In genomic region chr9:32817442-32818358, GRCm38 (mm10) we compare ENCODE assay signal across 23 mouse cellular contexts.
DNase-seq lines count a peak whose midpoint lies in the region; ATAC-seq and TF ChIP-seq lines count a peak whose summit lies in the region.
"Had no signal": no experiment of that assay in that cellular context is flagged by ENCODE, and none has a peak within 500 bp of the region (broad histone marks: within the 10 kb centered on the region; RNA-seq: fewer than 3 reads in every experiment).

No protein-coding gene starts in this region.

- DNase-seq in kidney, adult 2 months = peak; percentile 21
- DNase-seq in kidney, adult 18-20 months = no peak
- DNase-seq in embryo, embryonic 11.5 days (ENCODE audit: low read depth, low spot score) = peak; percentile 31
- DNase-seq in kidney, postnatal 10 days = peak; percentile 42
- DNase-seq in heart, postnatal 14 days = no peak
- no peak for DNase-seq in adrenal gland, adult 18-20 months (ENCODE audit: low spot score in 2 of 2)
- DNase-seq: cerebellum, adult 8-10 months; cerebellum, postnatal 36 days; layer of hippocampus, postnatal 36 days; left cerebral cortex, postnatal 4 days; liver, embryonic 13.5 days; lung, adult 18-20 months; midbrain, embryonic 14.5 days had no signal

- WGBS in kidney, adult 2 months = 44% methylated on average over 7 of the region's 7 CpGs
- 58% methylated on average over 7 of the region's 7 CpGs for WGBS in intestine, embryonic 15.5 days

- H3K4me1 ChIP-seq in kidney, adult 2 months (ENCODE audit: control insufficient read depth, insufficient read depth, low read length) = 0 out of 2 replicates have a peak, but pooled peaks cover 2% of the 10 kb centered on the region
- H3K4me1 ChIP-seq in intestine, embryonic 15.5 days (replicated peaks) = no peaks in the 10 kb centered on the region
- H3K4me1 ChIP-seq: heart, embryonic 12.5 days; limb, embryonic 15.5 days; liver, embryonic 13.5 days had no signal

- ATAC-seq in intestine, embryonic 15.5 days = no peak
- ATAC-seq: CD4-positive, CD25-positive, alpha-beta regulatory T cell, adult 4 months; forebrain, embryonic 16.5 days; hindbrain, embryonic 16.5 days; intestine, embryonic 16.5 days had no signal

- TF ChIP-seq POLR2A in kidney, adult 2 months (IDR thresholded peaks at IDR 0.05; ENCODE audit: low read depth, low read length) = no peak

- H3K4me2 ChIP-seq in intestine, embryonic 15.5 days (replicated peaks) = no peak overlapping the region
- H3K4me2 ChIP-seq: heart, embryonic 12.5 days; limb, embryonic 15.5 days; liver, embryonic 13.5 days had no signal

- H3K27me3 ChIP-seq in kidney, adult 2 months (replicated peaks; ENCODE audit: control insufficient read depth, insufficient read depth, low read length) = no peaks in the 10 kb centered on the region
- H3K27me3 ChIP-seq in intestine, embryonic 15.5 days (replicated peaks) = no peaks in the 10 kb centered on the region
- H3K27me3 ChIP-seq: heart, embryonic 12.5 days; limb, embryonic 15.5 days; liver, embryonic 13.5 days had no signal

- no peak for TF ChIP-seq CTCF in kidney, adult 2 months (conservative IDR thresholded peaks at IDR 0.05; ENCODE audit: insufficient read depth, insufficient read length, low read depth, low read length)

- H3K27ac ChIP-seq in kidney, adult 2 months (ENCODE audit: insufficient read depth, low read depth, low read length) = peak overlapping the region; percentile 64; the same call in 1 of the 2 replicates
- H3K27ac ChIP-seq in intestine, embryonic 15.5 days = no peak overlapping the region
- H3K27ac ChIP-seq: hindbrain, embryonic 10.5 days; limb, embryonic 15.5 days; liver, embryonic 13.5 days; macrophage had no signal

- no peak overlapping the region for H3K4me3 ChIP-seq in kidney, adult 2 months (ENCODE audit: insufficient read depth, low read depth, low read length)
- H3K4me3 ChIP-seq in intestine, embryonic 15.5 days (replicated peaks) = no peak overlapping the region
- H3K4me3 ChIP-seq: heart, adult 2 months; heart, embryonic 12.5 days; hindbrain, embryonic 10.5 days; limb, embryonic 15.5 days; liver, embryonic 13.5 days had no signal

- H3K36me3 ChIP-seq in kidney, adult 2 months (ENCODE audit: control insufficient read depth, insufficient read depth, low read length) = no peaks in the 10 kb centered on the region
- no peaks in the 10 kb centered on the region for H3K36me3 ChIP-seq in intestine, embryonic 15.5 days
- H3K36me3 ChIP-seq: heart, embryonic 12.5 days; hindbrain, embryonic 10.5 days; limb, embryonic 15.5 days; liver, embryonic 13.5 days had no signal

- no peak overlapping the region for H3K9ac ChIP-seq in intestine, embryonic 15.5 days
- H3K9ac ChIP-seq: heart, embryonic 12.5 days; limb, embryonic 15.5 days; liver, embryonic 13.5 days had no signal

- no peaks in the 10 kb centered on the region for H3K9me3 ChIP-seq in intestine, embryonic 15.5 days
- H3K9me3 ChIP-seq: heart, embryonic 12.5 days; hindbrain, embryonic 10.5 days; limb, embryonic 15.5 days; liver, embryonic 13.5 days had no signal

- intact Hi-C loops in heart, postnatal 14 days (cut with DNase I) = no loop called here

Comparison
In these comparisons a context has a peak if more than half of its experiments do, and no peak if none do; other contexts are left out.
1. DNase-seq: peak in kidney, adult 2 months (single experiment), embryo, embryonic 11.5 days (single experiment) and kidney, postnatal 10 days (single experiment); none in kidney, adult 18-20 months (single experiment), heart, postnatal 14 days (0 of 2) and adrenal gland, adult 18-20 months (0 of 2).